Mouse (Mus musculus): ENCODE measurements around the gene Akap5.

- TF ChIP-seq CTCF (IDR thresholded peaks at IDR 0.05; ENCODE audit: low read depth) (no peak), EP300 (IDR thresholded peaks at IDR 0.05; ENCODE audit: low read depth) (no peak)
Observed at GRCm38 (mm10) chr12:76328567-76329354, 4.1 kb downstream of the Akap5 start.
